Mouse (Mus musculus) frontal cortex, adult 2 months (tissue): ENCODE measurements at regions not wholly inside any gene's neighbourhood (a gene's known extent, or its start where the extent isn't known, plus 50 kb on each side); places are given as distances from the start of the nearest gene placed in this dataset.

ENCODE experiments used
- DNase-seq, 2 experiments: peaks; one replicate each; pipeline ENCODE4 v3.0.0; 2022; ENCODE audit warnings: low spot score in 1 of 2; ENCODE audit errors: extremely low spot score in 1 of 2

- no peak for DNase-seq
Measured at GRCm38 (mm10) chr5:58286680-58287223, 569.0 kb downstream of the Pcdh7 start.

GRCm38 (mm10) chr5:58291261-58291660 lies 573.5 kb downstream of the Pcdh7 start:
- no peak for DNase-seq

- no peak for DNase-seq
Measured at GRCm38 (mm10) chr5:58294903-58295302, 577.1 kb downstream of the Pcdh7 start.

- DNase-seq, result peak; percentile 10 to 50
Measured at GRCm38 (mm10) chr5:58331356-58331755, 613.6 kb downstream of the Pcdh7 start.
